Mouse (Mus musculus) kidney, postnatal 0 days (tissue): ENCODE results near the gene Vps37c. TPM values are rescaled to one million over a fixed set of nuclear protein-coding genes. Genes with fewer than 3 reads are reported as not detected.

Experiments used
- ATAC-seq: fragments of 200-750 bp; cut with Nextera tagmentation; replicated peaks from 2 replicates; pipeline ENCODE4 v1.8.0; 2017; ENCODE audit warnings: low read depth, moderate number of reproducible peaks, moderate TSS enrichment, moderate library complexity; ENCODE audit not compliant: low FRiP score
- DNase-seq: peaks from one replicate; pipeline ENCODE4 v3.0.0-alpha.2; 2016; ENCODE audit warnings: low spot score
- H3K27ac ChIP-seq: fragments of 300-500 bp; sonication (generic); 2 replicates; pipeline ENCODE4 v1.5.1; 2014; ENCODE audit warnings: mild to moderate bottlenecking
- H3K27me3 ChIP-seq: fragments of 300-500 bp; sonication (generic); 2 replicates; pipeline ENCODE4 v1.6.1; 2014; ENCODE audit warnings: low read length, mixed read lengths; ENCODE audit not compliant: insufficient read depth
- H3K36me3 ChIP-seq: fragments of 300-500 bp; sonication (generic); 2 replicates; pipeline ENCODE4 v1.6.1; 2014; ENCODE audit warnings: low read length, mixed read lengths; ENCODE audit not compliant: insufficient read depth
- H3K4me1 ChIP-seq: fragments of 300-500 bp; sonication (generic); replicated peaks from 2 replicates; pipeline ENCODE4 v1.6.1; 2014; ENCODE audit warnings: antibody characterized with exemption, low read length, mixed read lengths; ENCODE audit not compliant: insufficient read depth
- H3K4me2 ChIP-seq: fragments of 300-500 bp; sonication (generic); 2 replicates; pipeline ENCODE4 v1.6.1; 2014; ENCODE audit warnings: mild to moderate bottlenecking, low read length, moderate library complexity, mixed read lengths
- H3K4me3 ChIP-seq: fragments of 300-500 bp; sonication (generic); replicated peaks from 2 replicates; pipeline ENCODE4 v1.5.1; 2014; ENCODE audit warnings: low read depth, low read length
- H3K9ac ChIP-seq: fragments of 300-500 bp; sonication (generic); 2 replicates; pipeline ENCODE4 v1.6.1; 2014; ENCODE audit warnings: low read depth, low read length
- H3K9me3 ChIP-seq: fragments of 300-500 bp; sonication (generic); replicated peaks from 2 replicates; pipeline ENCODE4 v1.6.1; 2016; ENCODE audit warnings: low read length, inconsistent platforms, mixed read lengths
- CTCF ChIP-seq: IDR thresholded peaks from 2 replicates; pipeline ENCODE4 v1.5.1; 2016; ENCODE audit warnings: antibody characterized with exemption, low read depth, mild to moderate bottlenecking, moderate library complexity
- WGBS: fragments of 180-500 bp; shearing (Covaris S2); extraction: QIAGEN DNeasy Blood & Tissue Kit; methylation state at CpG from one replicate; pipeline ENCODE4 v1.1.7; 2014; 5-methylcytosine and 5-hydroxymethylcytosine counted together
- polyA plus RNA-seq: library from polyadenylated mRNA; unstranded; fragments of >200 nt; fragmentation: Nextera tagmentation; extraction: Ambion mirVana; gene quantifications from 2 replicates; pipeline ENCODE4 v1.2.1, GENCODE M21; 2015

Gene Vps37c
- polyA plus RNA-seq, 1 experiment from 2014 or later, result 35.5 TPM

DNA sequence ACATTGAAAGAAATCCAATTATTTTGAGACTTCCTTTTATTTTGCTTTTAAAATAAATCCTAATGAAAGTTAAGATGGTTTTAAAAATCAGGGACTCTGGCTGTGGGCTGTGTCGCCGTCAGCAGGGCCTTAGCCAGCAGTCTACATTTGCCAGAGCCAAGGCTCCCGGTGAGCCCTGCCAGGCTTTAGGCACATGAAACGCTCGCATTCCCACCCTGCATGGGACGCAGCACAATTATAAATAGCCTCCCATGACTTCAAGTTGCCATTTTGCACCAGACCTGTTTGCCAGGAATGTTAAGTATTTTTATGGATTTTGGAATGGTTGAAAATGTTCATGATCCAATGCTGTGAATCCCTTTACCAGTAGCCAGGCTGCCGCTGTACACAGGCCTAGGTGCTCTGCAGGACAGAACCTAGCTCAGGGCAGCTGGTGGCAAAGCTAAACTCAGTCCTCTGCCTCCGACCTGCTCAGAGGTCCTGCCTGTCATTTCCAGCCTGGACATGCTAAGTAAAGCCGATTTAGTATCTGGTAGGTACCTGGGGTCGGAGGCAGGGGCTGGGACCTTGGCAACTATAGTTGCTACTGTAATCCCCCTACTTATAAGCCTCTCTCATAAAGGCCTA lies 45.1 kb downstream of the Vps37c start:
- Histone ChIP-seq H3K9ac (no peak overlapping the region), H3K36me3 (no peaks in the 10 kb centered on the region), H3K4me1 (no peaks in the 10 kb centered on the region), H3K4me3 (no peak overlapping the region), H3K27me3 (no peaks in the 10 kb centered on the region), H3K4me2 (no peak overlapping the region), H3K9me3 (no peaks in the 10 kb centered on the region), H3K27ac (no peak overlapping the region)
- TF ChIP-seq CTCF, result no peak
- DNase-seq (no peak), ATAC-seq (no peak)
- 74% methylated on average over 10 of the region's 10 CpGs for WGBS

DNA sequence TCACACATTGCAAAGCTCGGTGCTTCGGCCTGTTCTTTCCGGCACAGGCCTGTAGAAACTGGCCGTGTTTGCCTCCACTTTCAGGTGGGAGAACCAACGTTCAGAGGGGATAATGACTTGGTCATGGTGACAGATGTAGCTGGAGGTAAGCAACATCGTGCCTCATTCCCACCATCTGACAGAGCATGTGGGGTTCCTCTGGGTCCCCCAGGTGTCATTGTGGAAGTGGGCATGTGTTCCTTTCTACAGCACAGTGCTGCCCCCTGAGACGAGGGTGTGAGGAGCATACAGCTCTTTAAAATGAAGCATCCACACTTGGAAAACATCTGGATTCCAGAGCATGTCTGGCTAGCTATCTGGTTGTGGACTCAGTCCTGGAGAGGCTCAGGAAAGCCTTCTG lies 46.0 kb downstream of the Vps37c start:
- H3K4me3 ChIP-seq, result no peak overlapping the region
- no peak overlapping the region for H3K27ac ChIP-seq
- H3K27me3 ChIP-seq, result no peaks in the 10 kb centered on the region
- H3K36me3 ChIP-seq, result no peaks in the 10 kb centered on the region
- 82% methylated on average over 7 of the region's 7 CpGs for WGBS
- no peaks in the 10 kb centered on the region for H3K9me3 ChIP-seq
- no peak overlapping the region for H3K4me2 ChIP-seq
- no peak for TF ChIP-seq CTCF
- H3K4me1 ChIP-seq, result no peaks in the 10 kb centered on the region
- DNase-seq (no peak), ATAC-seq (no peak)
- no peak overlapping the region for H3K9ac ChIP-seq

DNA sequence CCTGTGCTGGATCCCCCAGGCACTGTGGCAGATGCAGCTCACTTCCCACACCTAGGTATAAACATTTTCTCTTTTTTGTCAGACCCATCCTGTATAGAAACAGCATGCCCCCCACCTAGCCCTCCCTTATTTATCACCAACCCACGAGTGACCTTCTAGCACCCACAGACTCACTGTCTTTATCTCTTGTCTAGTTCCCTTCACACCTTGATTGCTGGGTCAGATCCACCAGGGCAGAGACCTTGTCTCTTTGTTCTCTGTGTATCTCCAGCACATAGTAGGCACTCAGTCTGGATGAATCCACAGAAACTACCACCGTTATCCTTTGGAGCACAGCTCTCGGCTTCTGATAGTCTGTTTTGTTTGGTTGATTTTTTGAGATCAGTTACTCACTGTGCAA lies 46.5 kb downstream of the Vps37c start:
- H3K36me3 ChIP-seq, result no peaks in the 10 kb centered on the region
- H3K27me3 ChIP-seq, result no peaks in the 10 kb centered on the region
- H3K9ac ChIP-seq, result no peak overlapping the region
- H3K9me3 ChIP-seq, result no peaks in the 10 kb centered on the region
- no peak for DNase-seq
- 90% methylated on average over 3 of the region's 3 CpGs for WGBS
- no peak overlapping the region for H3K4me2 ChIP-seq
- no peak for TF ChIP-seq CTCF
- H3K4me1 ChIP-seq, result no peaks in the 10 kb centered on the region
- H3K4me3 ChIP-seq, result no peak overlapping the region
- ATAC-seq, result no peak
- H3K27ac ChIP-seq, result no peak overlapping the region

DNA sequence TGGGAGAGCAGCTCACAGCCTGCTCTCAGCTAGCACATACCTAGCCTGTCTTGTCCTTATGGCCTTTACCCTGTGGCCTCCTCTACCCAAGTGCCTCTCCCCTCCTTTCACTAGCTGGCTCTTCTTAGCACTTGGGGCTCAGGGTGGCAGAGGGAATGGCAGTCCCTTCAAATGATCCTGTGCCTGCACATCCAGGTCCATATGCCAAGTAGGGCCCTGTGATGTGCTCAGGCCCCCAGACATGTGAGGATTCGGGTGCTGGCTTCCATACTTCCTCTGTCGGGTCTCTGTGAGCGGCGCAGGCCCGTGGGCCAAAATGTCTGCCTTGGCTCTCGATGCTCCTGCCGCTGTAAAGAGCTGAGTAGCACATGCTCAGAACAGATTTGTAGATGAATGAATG lies 47.3 kb downstream of the Vps37c start:
- Histone ChIP-seq H3K4me3 (no peak overlapping the region), H3K27me3 (no peaks in the 10 kb centered on the region), H3K9me3 (no peaks in the 10 kb centered on the region), H3K9ac (no peak overlapping the region), H3K27ac (no peak overlapping the region), H3K36me3 (no peaks in the 10 kb centered on the region), H3K4me1 (peaks cover 3% of the 10 kb centered on the region; the same call in 1 of the 2 replicates), H3K4me2 (no peak overlapping the region)
- DNase-seq (no peak), ATAC-seq (no peak)
- 96% methylated on average over 7 of the region's 7 CpGs for WGBS
- TF ChIP-seq CTCF, result no peak

DNA sequence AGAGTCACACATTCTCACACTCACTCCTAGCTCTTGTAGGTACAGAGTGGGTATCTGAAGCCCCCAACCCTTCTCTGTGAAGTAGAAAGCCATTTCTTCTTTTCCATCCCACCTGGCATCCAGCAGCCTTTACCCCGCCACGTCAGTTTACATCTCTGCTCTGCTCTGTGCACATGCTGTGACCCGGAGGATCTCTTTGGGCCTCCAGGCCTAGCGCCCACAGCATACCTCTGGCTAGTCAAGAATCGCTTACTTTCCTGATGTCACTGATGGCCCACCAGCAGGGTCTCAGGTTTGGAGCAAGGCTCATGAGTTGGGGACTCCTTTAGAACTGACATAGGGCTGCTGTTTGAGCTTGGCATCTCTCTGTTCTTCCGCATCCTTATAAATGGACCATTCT lies 49.5 kb downstream of the Vps37c start:
- no peak overlapping the region for H3K4me2 ChIP-seq
- DNase-seq, result no peak
- H3K27me3 ChIP-seq, result no peaks in the 10 kb centered on the region
- no peak overlapping the region for H3K9ac ChIP-seq
- no peaks in the 10 kb centered on the region for H3K9me3 ChIP-seq
- no peak for ATAC-seq
- H3K4me3 ChIP-seq, result no peak overlapping the region
- no peak overlapping the region for H3K27ac ChIP-seq
- H3K4me1 ChIP-seq, result peaks cover 7% of the 10 kb centered on the region
- WGBS, result 89% methylated on average over 6 of the region's 6 CpGs
- H3K36me3 ChIP-seq, result no peaks in the 10 kb centered on the region
- TF ChIP-seq CTCF, result no peak

DNA sequence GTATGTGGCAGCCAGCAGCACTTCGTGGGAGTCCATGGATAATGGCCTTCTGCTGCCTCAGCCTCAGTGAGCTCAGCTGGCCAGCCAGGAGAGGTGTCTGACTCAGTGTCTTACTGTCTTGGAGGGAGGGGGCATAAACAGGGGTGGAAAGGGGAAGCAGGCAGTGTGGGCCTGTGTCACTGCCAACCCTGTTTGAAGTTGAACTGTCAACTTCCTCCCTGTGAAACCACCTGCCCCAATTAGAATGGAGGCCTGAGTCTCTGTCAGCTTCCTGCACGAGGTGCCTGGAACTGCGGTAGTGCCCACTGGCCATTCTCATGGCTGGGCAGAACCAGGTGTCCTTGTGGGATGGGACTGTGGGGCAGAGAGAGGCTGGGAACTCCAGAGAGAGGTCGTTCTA lies 50.3 kb downstream of the Vps37c start, which contains the start of gene Cd5:
Cd5 (minus strand) TSS at position 192 of the 400 bp plus-strand sequence.
- no peak within 1 kb of the TSS for H3K4me3 ChIP-seq
- 61% methylated on average over 4 of the region's 4 CpGs for WGBS
- no peaks in the 10 kb centered on the region for H3K36me3 ChIP-seq
- no peaks in the 10 kb centered on the region for H3K27me3 ChIP-seq
- no peak within 1 kb of the TSS for H3K4me2 ChIP-seq
- TF ChIP-seq CTCF, result no peak
- H3K9me3 ChIP-seq, result no peaks in the 10 kb centered on the region
- no peak within 1 kb of the TSS for H3K27ac ChIP-seq
- H3K4me1 ChIP-seq, result peaks cover 7% of the 10 kb centered on the region
- ATAC-seq (no peak), DNase-seq (no peak)
- no peak within 1 kb of the TSS for H3K9ac ChIP-seq

DNA sequence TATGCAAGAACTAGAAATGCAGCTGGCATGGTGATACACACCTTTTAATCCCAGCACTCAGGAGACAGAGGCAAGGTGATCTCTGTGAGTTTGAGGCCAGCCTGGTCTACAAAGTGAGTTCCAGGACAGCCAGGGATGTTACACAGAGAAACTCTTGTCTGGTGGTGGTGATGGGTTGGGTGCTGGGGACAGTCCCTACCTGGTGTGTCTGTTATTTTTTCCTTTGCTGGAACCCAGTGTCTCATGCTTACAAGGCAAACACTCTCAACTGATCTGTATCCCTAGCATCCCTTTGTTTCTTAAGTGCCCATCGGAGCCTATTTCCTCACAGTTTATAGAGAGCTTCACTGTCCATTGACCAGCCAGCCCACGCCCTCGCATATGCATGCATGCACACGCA lies 51.4 kb downstream of the Vps37c start:
- Histone ChIP-seq H3K4me1 (peaks cover 7% of the 10 kb centered on the region), H3K36me3 (no peaks in the 10 kb centered on the region), H3K27ac (no peak overlapping the region), H3K9me3 (no peaks in the 10 kb centered on the region), H3K27me3 (no peaks in the 10 kb centered on the region), H3K4me2 (no peak overlapping the region), H3K9ac (no peak overlapping the region), H3K4me3 (no peak overlapping the region)
- TF ChIP-seq CTCF, result no peak
- ATAC-seq (no peak), DNase-seq (no peak)
- 81% methylated on average over 4 of the region's 4 CpGs for WGBS
